Mouse (Mus musculus) spleen, adult 2 months (tissue): ENCODE measurements at regions not wholly inside any gene's neighbourhood (a gene's known extent, or its start where the extent isn't known, plus 50 kb on each side); places are given as distances from the start of the nearest gene placed in this dataset.

ENCODE experiments used
- CTCF ChIP-seq: fragments of 200-500 bp; IDR thresholded peaks from 2 replicates; pipeline ENCODE4 v1.5.1; 2011; ENCODE audit warnings: mild to moderate bottlenecking, inconsistent platforms; ENCODE audit not compliant: insufficient read depth, insufficient read length, insufficient replicate concordance; ENCODE audit errors: extremely low read depth
- POLR2A ChIP-seq: fragments of 200-500 bp; IDR thresholded peaks from 2 replicates; pipeline ENCODE4 v1.6.1; 2011; ENCODE audit warnings: low read depth, low read length, inconsistent platforms

- TF ChIP-seq CTCF (no peak), POLR2A (no peak)
Observed at GRCm38 (mm10) chr3:143732966-143733725, 471.9 kb downstream of the Lmo4 start.
